Mouse (Mus musculus) E14TG2a.4 (cell line): ENCODE results near the gene Tnfrsf9.
"Not testable (repeated sequence)": the region's sequence is repeated elsewhere in the genome, so short reads cannot be mapped to it uniquely, and the experiment has no call there.

Experiments
- H3K27me3 ChIP-seq: 2 replicates; pipeline ENCODE4 v1.6.1; 2014; ENCODE audit warnings: low read length, control low read depth; ENCODE audit not compliant: insufficient read depth
- H3K36me3 ChIP-seq: 2 replicates; pipeline ENCODE4 v1.6.1; 2014; ENCODE audit warnings: low read length, control low read depth; ENCODE audit not compliant: insufficient read depth
- H3K4me1 ChIP-seq: replicated peaks from 2 replicates; pipeline ENCODE4 v1.6.1; 2014; ENCODE audit warnings: low read depth, low read length, control low read depth
- H3K4me3 ChIP-seq: replicated peaks from 2 replicates; pipeline ENCODE4 v1.5.1; 2014; ENCODE audit warnings: mild to moderate bottlenecking, low read length
- H3K9me3 ChIP-seq: 2 replicates; pipeline ENCODE4 v1.6.1; 2014; ENCODE audit warnings: low read length, control low read depth
- CTCF ChIP-seq: conservative IDR thresholded peaks from 2 replicates; pipeline ENCODE4 v1.5.1; 2014; ENCODE audit warnings: low read length
- NANOG ChIP-seq: IDR thresholded peaks from 2 replicates; pipeline ENCODE4 v1.6.1; 2014; ENCODE audit warnings: borderline replicate concordance, low read length, mixed read lengths
- POU5F1 ChIP-seq: IDR thresholded peaks from 2 replicates; pipeline ENCODE4 v1.6.1; 2014; ENCODE audit warnings: low read length, borderline replicate concordance

Gene Tnfrsf9

DNA sequence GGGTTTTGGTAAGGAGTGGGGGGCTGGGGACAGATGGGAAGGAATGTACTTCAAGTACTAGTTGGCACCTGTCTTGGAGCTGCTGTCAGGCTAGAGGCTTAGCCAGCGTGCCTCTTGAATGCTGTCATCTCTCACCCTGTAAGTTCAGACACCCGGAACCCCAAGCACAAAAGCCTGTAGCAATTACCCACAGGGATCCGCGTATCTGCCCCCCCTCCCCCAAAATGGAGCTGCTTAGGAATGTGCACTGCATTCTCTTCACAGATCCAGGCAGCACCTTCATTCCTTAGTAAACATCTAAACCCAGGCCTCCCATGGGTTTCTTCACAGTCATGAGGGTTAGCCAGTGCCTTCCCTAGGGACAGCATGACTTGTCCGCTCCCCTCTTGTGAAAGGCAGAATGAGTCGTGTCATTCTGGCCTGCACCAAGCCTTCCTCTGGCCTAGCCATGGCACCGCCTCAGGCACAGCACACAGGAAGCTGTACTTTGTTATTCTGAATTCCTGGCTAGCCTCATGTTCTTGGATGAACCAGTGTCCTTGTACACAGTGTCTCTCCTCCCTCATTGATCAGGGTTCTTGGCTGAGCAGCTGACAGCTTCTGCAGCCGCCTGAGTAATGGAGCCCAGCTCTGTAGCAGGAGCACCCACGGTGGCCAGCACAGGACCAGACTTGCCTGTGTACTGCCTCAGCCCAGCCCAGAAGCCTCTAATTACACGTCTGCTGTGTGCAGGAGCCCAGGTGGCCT, 42.8 kb upstream of the Tnfrsf9 start:
- H3K4me1 ChIP-seq: peaks cover 69% of the 10 kb centered on the region
- no peak for TF ChIP-seq NANOG
- no peak for TF ChIP-seq POU5F1
- no peak for TF ChIP-seq CTCF
- peak overlapping the region; percentile 60; the same call in 1 of the 2 replicates for H3K4me3 ChIP-seq
- H3K9me3 ChIP-seq: no peaks in the 10 kb centered on the region
- peaks cover 33% of the 10 kb centered on the region for H3K36me3 ChIP-seq
- no peaks in the 10 kb centered on the region for H3K27me3 ChIP-seq

- H3K4me1 ChIP-seq: peaks cover 73% of the 10 kb centered on the region
- H3K4me3 ChIP-seq: peak overlapping the region; percentile 60
- H3K27me3 ChIP-seq: no peaks in the 10 kb centered on the region
- H3K36me3 ChIP-seq: peaks cover 26% of the 10 kb centered on the region
- no peaks in the 10 kb centered on the region for H3K9me3 ChIP-seq
- TF ChIP-seq NANOG (no peak), POU5F1 (no peak), CTCF (no peak)
Measured at GRCm38 (mm10) chr4:150872139-150872651, 42.2 kb upstream of the Tnfrsf9 start.

DNA sequence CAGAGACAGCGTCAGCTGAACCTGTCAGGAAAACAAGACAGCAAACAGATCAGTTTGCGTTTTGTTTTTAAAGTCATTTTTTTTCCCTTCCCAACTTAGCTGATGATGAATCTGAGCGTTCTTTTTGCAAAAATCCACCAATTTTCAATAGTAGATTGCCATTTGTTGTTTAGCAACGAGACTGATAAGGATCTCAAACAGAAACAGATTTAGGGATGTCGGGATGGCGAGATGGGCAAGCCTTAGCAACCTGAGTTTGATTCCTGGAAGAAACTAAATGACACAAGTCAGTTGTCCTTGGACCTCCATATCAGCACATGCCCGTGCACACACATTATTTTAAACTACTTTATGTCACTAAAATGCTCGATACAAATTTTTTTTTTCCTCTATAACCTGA, 41.7 kb upstream of the Tnfrsf9 start:
- H3K36me3 ChIP-seq: peaks cover 21% of the 10 kb centered on the region
- H3K4me3 ChIP-seq: peak overlapping the region; percentile 60
- H3K27me3 ChIP-seq: no peaks in the 10 kb centered on the region
- peaks cover 73% of the 10 kb centered on the region for H3K4me1 ChIP-seq
- H3K9me3 ChIP-seq: no peaks in the 10 kb centered on the region
- no peak for TF ChIP-seq POU5F1
- TF ChIP-seq NANOG: no peak
- no peak for TF ChIP-seq CTCF

DNA sequence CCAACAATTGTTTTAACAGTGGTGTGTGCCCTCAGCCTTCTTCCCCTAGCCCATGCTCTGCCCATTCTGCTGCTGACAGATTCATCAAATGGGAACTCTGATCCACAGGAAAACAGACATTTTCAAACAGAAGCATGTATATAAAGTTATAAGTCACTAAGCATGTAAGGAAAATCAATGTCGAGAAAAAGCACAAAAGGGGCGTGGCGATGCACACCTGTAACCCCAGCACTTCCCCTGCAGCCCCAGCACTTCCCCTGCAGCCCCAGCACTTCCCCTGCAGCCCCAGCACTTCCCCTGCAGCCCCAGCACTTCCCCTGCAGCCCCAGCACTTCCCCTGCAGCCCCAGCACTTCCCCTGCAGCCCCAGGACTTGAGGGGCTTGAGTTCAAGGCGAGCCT, 39.9 kb upstream of the Tnfrsf9 start:
- not testable (repeated sequence) for H3K9me3 ChIP-seq, H3K36me3 ChIP-seq, H3K4me3 ChIP-seq, H3K27me3 ChIP-seq
- peaks cover 75% of the 10 kb centered on the region for H3K4me1 ChIP-seq

DNA sequence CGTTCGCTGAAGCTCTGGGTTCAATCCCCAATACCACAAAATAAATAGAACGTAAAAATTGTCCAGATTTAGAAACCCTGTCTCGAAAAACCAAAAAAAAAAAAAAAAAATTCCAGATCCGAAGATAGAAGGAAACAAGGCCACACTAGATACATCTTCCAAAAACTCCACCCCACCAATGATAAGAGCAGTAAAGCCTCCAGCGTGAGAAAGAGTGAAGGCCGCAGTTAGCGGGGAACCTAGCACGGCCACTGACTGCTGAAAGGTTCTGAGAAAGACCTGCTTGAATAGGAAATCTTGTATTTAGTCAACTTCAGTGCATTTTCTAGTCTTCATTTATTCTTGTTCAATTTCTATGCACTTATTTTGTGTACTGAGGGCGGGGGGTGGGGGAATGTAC, 39.0 kb upstream of the Tnfrsf9 start:
- Histone ChIP-seq H3K9me3 (peaks cover under 1% of the 10 kb centered on the region; the same call in 1 of the 2 replicates), H3K36me3 (peaks cover 2% of the 10 kb centered on the region; the same call in 1 of the 2 replicates), H3K4me1 (peaks cover 75% of the 10 kb centered on the region), H3K4me3 (no peak overlapping the region), H3K27me3 (peaks cover 3% of the 10 kb centered on the region)
- TF ChIP-seq NANOG (no peak), CTCF (no peak), POU5F1 (no peak)

GRCm38 (mm10) chr4:150879631-150880030, 34.7 kb upstream of the Tnfrsf9 start:
- TF ChIP-seq CTCF (no peak), POU5F1 (no peak), NANOG (no peak)

GRCm38 (mm10) chr4:150880364-150880763, 34.0 kb upstream of the Tnfrsf9 start:
- H3K4me3 ChIP-seq: peak overlapping the region; percentile 57
- peaks cover 46% of the 10 kb centered on the region for H3K4me1 ChIP-seq
- H3K9me3 ChIP-seq: peaks cover 9% of the 10 kb centered on the region; the same call in 1 of the 2 replicates
- H3K36me3 ChIP-seq: no peaks in the 10 kb centered on the region
- no peak for TF ChIP-seq CTCF
- no peak for TF ChIP-seq NANOG
- TF ChIP-seq POU5F1: no peak
- peaks cover 3% of the 10 kb centered on the region for H3K27me3 ChIP-seq

More at GRCm38 (mm10) chr4:150879631-150880030, 34.7 kb upstream of the Tnfrsf9 start:
- H3K4me3 ChIP-seq: peak overlapping the region; percentile 57
- H3K9me3 ChIP-seq: peaks cover 9% of the 10 kb centered on the region; the same call in 1 of the 2 replicates
- H3K36me3 ChIP-seq: no peaks in the 10 kb centered on the region
- peaks cover 50% of the 10 kb centered on the region for H3K4me1 ChIP-seq
- peaks cover 3% of the 10 kb centered on the region for H3K27me3 ChIP-seq

DNA sequence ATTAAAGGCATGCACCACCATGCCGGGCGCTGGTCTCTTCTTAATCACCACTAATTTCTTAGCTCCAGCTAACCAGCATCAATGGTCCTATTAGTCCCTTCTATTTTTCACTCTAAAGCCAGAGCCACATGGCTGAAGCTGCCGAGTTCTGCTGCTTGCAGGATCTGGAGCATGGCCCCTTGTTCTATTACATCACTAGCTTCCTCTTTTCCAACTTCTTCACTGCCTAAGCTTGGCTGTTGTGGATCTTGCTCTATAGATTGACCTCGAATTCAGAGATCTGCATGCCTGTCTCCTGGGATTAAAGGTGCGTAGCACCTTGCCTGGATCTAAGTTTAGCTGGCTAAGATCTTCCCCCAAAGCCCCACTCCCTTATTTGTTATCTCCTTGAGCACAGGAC, 31.7 kb upstream of the Tnfrsf9 start:
- Histone ChIP-seq H3K4me1 (peaks cover 34% of the 10 kb centered on the region), H3K9me3 (peaks cover 9% of the 10 kb centered on the region; the same call in 1 of the 2 replicates), H3K4me3 (no peak overlapping the region), H3K27me3 (peaks cover 3% of the 10 kb centered on the region), H3K36me3 (no peaks in the 10 kb centered on the region)
- TF ChIP-seq CTCF (no peak), POU5F1 (no peak), NANOG (no peak)
